Mouse (Mus musculus): ENCODE results near the gene Nudt16l1.

The Nudt16l1 gene

DNA sequence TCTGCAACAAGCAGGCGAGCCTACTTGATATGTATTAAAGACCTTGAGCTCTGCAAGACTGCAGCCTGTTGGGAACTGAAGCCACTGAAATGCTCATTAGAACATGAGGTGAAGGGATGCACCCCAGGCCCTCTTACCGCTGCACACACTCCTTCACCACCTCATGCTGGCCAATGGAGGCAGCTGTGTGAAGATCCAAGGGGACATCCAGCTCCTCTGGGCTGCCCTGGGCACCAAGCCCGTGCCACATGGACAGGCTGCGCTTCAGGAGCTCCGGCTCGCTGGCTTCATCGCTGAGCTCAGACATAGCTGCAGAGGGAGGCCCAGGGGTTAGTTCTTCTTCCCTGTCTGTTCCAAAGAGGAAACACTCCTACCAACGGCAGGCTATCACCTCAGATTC lies 21.7 kb downstream of the Nudt16l1 start:
- no peaks in the 10 kb centered on the region for H3K36me3 ChIP-seq (ENCODE audit: control insufficient read depth, insufficient read depth, low read length, poor library complexity, severe bottlenecking)
- DNase-seq (ENCODE audit: low read depth, low spot score), result no peak
- no peaks in the 10 kb centered on the region for H3K27me3 ChIP-seq (ENCODE audit: control insufficient read depth, insufficient read depth, low read length, poor library complexity, severe bottlenecking)

DNA sequence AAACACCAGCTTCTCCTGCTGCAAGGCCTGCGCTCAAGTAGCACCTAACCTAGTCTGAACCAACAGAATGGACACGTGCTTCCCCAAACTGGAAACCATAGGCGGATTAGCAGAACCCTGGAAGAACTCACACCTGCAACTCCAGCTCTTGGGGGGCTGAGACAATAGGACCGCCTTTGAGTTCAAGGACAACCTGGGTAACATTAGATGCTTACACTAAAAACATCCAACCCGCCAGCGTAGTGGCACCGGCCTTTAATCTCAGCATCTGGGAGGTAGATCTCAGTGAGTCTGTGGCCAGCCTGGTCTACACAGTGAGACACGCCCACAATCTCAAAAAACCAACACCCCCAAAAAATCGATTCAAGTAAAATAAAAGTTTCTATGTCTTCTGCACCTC lies 24.8 kb downstream of the Nudt16l1 start:
- Histone ChIP-seq H3K36me3 (ENCODE audit: control insufficient read depth, insufficient read depth, low read length, poor library complexity, severe bottlenecking) (no peaks in the 10 kb centered on the region), H3K27me3 (ENCODE audit: control insufficient read depth, insufficient read depth, low read length, poor library complexity, severe bottlenecking) (no peaks in the 10 kb centered on the region)
- DNase-seq (ENCODE audit: low read depth, low spot score), result no peak

DNA sequence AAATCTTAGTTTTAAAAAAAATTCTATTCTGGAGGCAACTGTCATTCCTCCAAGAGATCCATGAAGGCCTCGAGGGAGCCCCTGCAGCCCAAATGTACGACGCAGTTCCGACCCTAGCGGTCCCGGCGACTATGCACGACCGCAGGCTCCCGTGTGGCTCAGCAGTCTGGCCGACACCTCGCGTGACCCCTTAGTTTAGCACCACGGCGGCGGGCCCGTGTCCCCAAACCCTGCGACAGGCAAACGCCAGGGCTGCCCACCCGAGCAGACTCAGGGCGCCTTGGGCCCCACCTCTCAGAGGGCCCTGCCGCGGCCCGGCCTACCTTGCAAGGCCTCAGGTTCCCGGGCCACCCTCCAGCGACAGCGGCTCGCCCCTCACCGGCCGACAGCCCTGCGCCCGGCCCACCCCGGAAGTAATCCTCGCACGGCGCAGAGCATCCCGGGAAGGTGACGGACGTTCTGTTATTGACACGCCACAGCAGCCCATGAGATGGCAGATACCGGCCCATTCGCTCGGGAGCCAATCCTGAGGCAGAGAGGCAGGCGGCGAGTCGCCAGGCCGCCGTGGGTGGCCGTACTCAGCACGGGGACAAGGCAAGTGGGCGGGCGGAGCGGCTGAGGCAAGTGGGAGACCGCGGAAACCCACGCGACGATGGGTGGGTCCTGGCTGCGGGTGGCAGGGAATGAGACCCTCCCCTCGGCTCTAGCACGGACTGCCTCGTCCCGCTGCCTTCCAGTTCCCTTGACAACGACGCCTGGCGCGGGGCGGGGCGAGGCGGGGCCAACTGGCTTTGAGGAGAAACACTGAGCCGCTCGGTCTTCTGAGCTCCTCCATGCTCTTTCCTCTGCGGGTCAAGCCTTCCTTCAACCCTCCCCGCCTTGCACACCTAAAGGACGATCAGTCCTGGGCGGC lies 25.5 kb downstream of the Nudt16l1 start, which contains the start of gene Anks3:
Gene Anks3, minus strand, starts transcription at position 409 of the 913 bp plus-strand sequence.
- Histone ChIP-seq H3K36me3 (ENCODE audit: control insufficient read depth, insufficient read depth, low read length, poor library complexity, severe bottlenecking) (no peaks in the 10 kb centered on the region), H3K27me3 (ENCODE audit: control insufficient read depth, insufficient read depth, low read length, poor library complexity, severe bottlenecking) (no peaks in the 10 kb centered on the region)
- DNase-seq (ENCODE audit: low read depth, low spot score), result peak; percentile 93

DNA sequence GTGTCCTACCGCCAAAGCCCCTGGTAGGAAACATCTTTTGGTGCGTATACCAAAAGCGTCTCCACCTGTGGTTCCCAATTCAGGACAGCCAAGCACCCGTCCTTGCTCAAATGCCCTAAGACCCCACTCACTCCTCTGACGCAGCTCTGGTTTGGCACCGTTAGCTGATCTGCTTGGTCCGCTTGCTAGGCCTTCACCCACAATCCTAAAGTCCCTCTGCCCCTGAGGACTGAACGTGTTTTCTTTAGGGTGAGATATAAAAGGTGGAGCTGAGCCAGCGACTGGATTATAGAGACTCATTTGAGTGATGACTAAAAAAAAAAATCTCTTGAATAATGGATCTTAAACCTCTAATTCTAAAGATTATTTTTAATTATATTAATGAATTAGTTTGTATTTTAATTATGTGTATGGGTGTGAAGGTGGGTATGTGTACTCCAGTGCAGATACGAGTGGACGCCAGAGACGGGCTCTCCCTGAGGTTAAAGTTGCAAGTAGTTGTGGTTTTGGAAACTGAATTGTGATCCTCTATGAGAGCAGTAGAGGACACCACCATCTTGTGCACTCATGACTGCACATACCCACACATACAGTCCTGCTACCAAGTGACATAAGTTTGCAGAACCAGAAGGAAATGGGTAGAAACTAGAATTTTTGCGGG lies 26.3 kb downstream of the Nudt16l1 start:
- DNase-seq (ENCODE audit: low read depth, low spot score), result no peak
- H3K27me3 ChIP-seq (ENCODE audit: control insufficient read depth, insufficient read depth, low read length, poor library complexity, severe bottlenecking), result no peaks in the 10 kb centered on the region
- H3K36me3 ChIP-seq (ENCODE audit: control insufficient read depth, insufficient read depth, low read length, poor library complexity, severe bottlenecking), result no peaks in the 10 kb centered on the region

DNA sequence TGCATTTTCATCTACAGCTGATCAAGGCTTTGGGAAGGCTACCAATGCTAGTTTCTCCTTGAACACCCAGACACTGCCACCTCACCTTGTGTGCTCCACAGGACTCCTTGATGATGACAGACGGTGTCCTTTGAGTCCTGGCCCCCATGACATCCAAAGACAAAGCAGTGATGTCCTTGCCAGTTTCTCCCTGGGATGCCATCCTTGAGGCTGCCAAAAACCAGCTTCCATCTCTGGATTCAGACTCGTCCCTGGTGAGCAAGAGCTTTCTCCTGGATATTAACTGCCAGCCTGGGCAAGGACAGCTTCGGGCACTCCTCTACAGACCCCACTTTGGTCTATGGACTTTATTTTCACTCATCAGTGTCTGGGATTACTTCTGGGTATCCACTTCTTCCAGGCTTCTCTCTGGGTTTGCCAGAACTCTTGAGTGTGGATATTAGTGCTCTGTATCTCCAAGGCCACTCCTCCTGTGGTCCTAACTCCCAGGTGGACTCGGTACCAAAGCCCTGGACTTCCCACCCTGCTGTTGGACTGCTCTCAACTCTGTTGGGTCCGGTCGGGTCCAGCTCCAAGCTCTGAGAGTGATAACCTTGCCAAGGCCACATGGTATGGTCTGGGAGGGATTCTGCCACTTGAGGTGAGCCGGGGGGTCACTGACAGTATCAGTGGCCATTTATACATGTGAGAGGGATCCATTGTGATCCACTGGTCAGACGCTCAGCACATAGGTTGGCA lies 27.0 kb downstream of the Nudt16l1 start:
- no peaks in the 10 kb centered on the region for H3K27me3 ChIP-seq (ENCODE audit: control insufficient read depth, insufficient read depth, low read length, poor library complexity, severe bottlenecking)
- DNase-seq (ENCODE audit: low read depth, low spot score), result no peak
- H3K36me3 ChIP-seq (ENCODE audit: control insufficient read depth, insufficient read depth, low read length, poor library complexity, severe bottlenecking), result no peaks in the 10 kb centered on the region

DNA sequence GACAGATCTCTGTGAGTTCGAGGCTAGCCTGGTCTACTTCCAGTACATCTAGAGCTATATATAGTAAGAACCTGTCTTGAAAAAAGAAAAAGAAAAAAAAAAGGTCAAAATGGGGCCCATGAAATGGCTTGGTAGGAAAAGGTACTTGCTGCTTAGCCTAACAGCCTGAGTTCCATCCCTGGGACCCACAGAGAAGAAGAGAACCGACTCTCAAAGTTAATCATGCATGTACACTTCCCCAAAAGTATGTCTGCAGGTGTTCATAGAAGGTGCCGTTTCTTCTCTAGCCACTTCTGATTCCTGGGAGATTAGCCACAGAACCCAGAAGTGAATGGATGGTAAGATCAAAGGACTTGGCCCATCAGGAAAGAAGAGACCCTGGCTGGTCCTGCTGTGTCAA lies 29.9 kb downstream of the Nudt16l1 start:
- no peaks in the 10 kb centered on the region for H3K27me3 ChIP-seq (ENCODE audit: control insufficient read depth, insufficient read depth, low read length, poor library complexity, severe bottlenecking)
- no peaks in the 10 kb centered on the region for H3K36me3 ChIP-seq (ENCODE audit: control insufficient read depth, insufficient read depth, low read length, poor library complexity, severe bottlenecking)
- DNase-seq (ENCODE audit: low read depth, low spot score), result peak; percentile 56

DNA sequence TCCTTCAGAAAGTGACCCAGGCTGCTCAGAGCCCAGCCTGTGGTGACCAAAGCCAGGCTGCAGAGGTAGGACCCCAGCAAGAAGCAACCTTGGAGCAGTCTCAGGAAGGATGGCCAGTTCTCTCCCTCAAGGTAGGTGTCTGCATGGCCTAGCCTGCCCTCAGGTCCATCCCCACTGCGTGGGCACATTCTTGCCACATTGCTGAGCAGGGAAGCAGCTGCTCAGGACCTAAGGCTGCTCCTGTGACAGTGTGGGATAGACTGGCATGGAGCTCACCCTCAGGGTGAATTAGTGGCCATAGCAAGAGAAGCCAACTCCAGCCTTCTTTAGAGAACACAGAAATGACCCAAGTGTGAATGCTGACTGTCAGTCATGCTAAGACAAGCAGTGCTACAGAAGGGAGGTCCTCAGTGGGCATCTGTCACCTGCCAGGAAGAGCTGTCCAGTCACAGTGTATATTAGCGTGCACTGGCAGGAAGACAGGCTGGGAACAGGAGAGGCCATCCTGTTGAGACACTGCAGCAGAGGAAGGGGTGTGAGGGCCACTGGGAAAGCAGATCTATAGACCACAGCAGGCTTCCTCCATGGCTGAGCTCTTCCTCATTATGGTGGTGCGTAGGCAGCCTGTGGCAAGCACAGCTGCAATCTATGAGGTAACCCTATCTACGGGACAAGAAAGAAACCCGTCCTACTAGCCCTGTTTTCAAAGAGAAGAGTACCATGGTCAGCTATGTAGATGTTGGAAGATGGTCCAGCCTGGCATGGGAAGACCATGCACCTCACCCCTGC lies 30.7 kb downstream of the Nudt16l1 start:
- peak; percentile 52 for DNase-seq (ENCODE audit: low read depth, low spot score)
- H3K27me3 ChIP-seq (ENCODE audit: control insufficient read depth, insufficient read depth, low read length, poor library complexity, severe bottlenecking), result no peaks in the 10 kb centered on the region

DNA sequence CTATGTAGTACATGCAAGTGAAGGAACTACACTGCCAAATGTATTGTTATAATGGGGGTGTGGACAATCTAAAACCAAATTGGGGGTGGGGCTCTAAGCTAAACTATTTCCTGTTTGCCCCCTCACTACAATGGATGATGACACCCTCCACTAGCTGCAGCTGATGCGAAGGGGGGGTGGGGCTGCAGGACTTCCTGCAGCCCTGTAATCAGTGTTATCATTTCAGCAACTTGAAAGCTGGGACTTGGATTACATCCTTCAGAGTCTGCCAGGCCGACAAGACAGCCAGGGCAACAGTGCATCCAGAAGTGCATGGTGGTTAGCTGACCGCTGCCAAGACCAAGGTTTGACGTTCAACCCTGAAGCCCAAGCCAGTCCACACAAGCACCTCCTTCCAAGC lies 33.1 kb downstream of the Nudt16l1 start:
- no peaks in the 10 kb centered on the region for H3K27me3 ChIP-seq (ENCODE audit: control insufficient read depth, insufficient read depth, low read length, poor library complexity, severe bottlenecking)
- DNase-seq (ENCODE audit: low read depth, low spot score), result peak; percentile 46
- no peaks in the 10 kb centered on the region for H3K36me3 ChIP-seq (ENCODE audit: control insufficient read depth, insufficient read depth, low read length, poor library complexity, severe bottlenecking)

More for the DNA sequence above, 30.7 kb downstream of the Nudt16l1 start:
- H3K36me3 ChIP-seq (ENCODE audit: control insufficient read depth, insufficient read depth, low read length, poor library complexity, severe bottlenecking), result no peaks in the 10 kb centered on the region

DNA sequence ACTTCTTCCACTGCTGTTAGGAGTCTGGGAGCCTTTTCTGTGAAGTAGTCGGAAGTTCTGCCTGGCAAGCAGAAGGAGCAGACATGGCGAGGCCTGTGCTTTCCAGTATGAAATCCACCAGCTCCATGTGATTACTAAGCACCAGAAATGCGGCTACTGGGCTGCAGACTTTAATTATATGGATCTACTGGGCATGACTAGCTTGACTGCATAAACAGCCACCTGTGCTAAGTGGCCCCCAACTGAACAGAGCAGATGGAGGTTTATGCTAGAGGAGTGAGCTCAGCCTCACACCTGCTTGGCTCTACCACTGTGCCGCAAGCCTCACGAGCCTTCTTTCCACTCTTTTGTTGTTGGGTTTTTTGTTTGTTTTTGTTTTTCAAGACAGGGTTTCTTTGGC lies 36.0 kb downstream of the Nudt16l1 start:
- no peaks in the 10 kb centered on the region for H3K27me3 ChIP-seq (ENCODE audit: control insufficient read depth, insufficient read depth, low read length, poor library complexity, severe bottlenecking)
- no peak for DNase-seq (ENCODE audit: low read depth, low spot score)
- no peaks in the 10 kb centered on the region for H3K36me3 ChIP-seq (ENCODE audit: control insufficient read depth, insufficient read depth, low read length, poor library complexity, severe bottlenecking)

DNA sequence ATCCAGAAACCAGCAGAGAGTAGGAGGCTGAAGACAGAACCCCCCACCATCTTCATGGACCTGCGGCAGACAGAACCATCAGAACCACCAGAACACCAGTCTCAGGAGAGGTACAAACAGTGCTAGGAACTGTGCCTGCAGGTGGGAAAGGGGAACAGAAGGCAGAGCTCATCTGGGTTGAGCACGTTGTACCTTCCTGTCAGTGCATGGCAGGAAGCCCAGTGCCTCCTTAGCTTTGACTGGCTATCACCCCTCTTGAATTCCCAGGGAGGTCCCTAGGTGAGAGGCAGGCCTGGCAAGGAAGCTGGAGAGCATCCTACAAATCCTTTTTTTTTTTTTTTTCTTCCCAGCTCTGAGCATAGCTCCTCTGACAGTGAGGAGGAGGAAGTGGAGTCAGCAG lies 37.6 kb downstream of the Nudt16l1 start:
- Histone ChIP-seq H3K36me3 (ENCODE audit: control insufficient read depth, insufficient read depth, low read length, poor library complexity, severe bottlenecking) (no peaks in the 10 kb centered on the region), H3K27me3 (ENCODE audit: control insufficient read depth, insufficient read depth, low read length, poor library complexity, severe bottlenecking) (no peaks in the 10 kb centered on the region)
- no peak for DNase-seq (ENCODE audit: low read depth, low spot score)

DNA sequence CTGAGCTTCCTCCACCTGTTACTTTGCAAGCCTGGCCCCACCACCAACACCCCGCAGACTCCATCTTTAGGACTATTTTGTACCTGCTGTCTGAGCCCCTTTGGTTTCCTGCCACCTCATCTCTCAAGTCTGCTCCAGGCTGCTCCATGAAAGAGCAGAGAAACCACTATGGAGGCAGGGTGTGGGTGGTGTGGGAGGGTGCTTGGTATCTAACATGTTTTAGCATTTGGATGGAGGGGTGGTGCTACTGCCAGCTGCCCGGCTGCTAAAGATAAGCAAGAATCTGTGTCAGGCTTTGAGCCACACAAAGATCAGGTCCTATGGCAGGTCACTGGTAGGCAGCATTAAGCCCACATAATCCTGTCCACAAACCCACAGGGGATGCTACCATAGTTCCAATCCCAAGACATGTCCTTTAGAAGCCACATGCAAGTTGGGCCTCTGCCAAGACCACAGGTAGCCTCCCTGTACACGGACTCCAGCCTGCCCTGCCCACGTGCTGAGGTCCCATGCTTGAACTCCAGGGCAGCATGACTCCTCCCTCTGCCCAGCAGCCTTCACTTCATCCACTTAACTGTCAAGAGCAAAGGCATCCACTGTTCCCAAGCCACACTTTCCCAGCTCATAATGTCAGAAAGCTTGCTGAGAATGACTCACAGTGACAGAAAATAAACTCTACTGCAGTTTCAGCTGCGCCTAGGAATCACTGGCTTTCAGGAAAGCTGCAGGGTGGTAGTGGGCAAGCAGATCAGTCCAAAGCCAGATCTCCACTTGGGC lies 39.9 kb downstream of the Nudt16l1 start:
- Histone ChIP-seq H3K36me3 (ENCODE audit: control insufficient read depth, insufficient read depth, low read length, poor library complexity, severe bottlenecking) (no peaks in the 10 kb centered on the region), H3K27me3 (ENCODE audit: control insufficient read depth, insufficient read depth, low read length, poor library complexity, severe bottlenecking) (no peaks in the 10 kb centered on the region)
- no peak for DNase-seq (ENCODE audit: low read depth, low spot score)

DNA sequence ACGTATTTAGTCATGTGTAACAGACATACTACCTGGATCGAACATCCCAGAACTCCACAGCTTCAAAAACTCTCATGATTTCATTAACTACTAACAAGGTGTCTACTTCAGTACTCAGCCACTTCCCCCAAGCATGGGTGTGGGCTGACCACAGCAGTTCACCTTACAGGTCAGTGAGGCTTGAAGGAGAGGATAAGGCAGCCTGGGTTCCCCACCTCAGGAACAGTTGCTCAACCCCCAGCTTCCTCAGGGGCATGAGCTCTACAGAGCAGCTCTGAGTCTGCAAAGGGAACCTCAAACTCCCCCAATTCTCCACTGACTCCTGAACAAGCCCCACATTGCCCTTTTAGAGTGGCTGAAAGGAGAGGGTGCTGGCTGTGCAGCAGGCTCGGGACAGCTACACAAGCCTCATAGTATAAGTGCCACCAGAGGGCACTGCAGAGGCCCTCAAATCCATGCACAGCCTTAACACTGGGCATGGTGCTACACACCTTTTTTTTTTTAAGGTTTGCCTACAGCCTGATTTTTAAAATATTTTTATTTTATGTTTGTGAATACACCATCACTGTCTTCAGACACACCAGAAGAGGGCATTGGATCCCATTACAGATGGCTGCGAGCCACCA lies 41.3 kb downstream of the Nudt16l1 start:
- DNase-seq (ENCODE audit: low read depth, low spot score), result peak; percentile 81

DNA sequence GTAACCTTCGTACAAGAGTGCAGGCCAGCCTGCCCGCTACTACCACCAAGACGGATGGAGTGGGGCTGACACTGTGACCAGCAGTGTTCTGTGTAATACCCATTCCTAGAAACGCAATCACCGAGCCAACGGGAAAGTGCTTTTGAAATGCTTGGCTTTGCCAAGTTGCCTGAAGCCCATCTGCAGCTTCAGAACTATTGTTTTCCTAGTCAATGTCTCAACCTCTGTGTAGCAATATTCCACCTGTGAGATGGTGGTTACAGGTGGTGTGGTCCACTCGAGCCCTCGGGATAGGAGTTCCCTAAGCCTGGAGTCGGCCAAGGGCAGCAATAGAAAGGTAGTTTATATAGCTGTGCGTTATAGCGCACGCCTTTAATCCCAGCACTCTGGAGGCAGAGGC lies 46.2 kb downstream of the Nudt16l1 start:
- no peak for DNase-seq (ENCODE audit: low read depth, low spot score)
- Histone ChIP-seq H3K27me3 (ENCODE audit: control insufficient read depth, insufficient read depth, low read length, poor library complexity, severe bottlenecking) (no peaks in the 10 kb centered on the region), H3K36me3 (ENCODE audit: control insufficient read depth, insufficient read depth, low read length, poor library complexity, severe bottlenecking) (no peaks in the 10 kb centered on the region)

More for the DNA sequence above, 41.3 kb downstream of the Nudt16l1 start:
- no peaks in the 10 kb centered on the region for H3K27me3 ChIP-seq (ENCODE audit: control insufficient read depth, insufficient read depth, low read length, poor library complexity, severe bottlenecking)
- H3K36me3 ChIP-seq (ENCODE audit: control insufficient read depth, insufficient read depth, low read length, poor library complexity, severe bottlenecking), result no peaks in the 10 kb centered on the region

Data from splenic B cell, adult 2 months (primary cell).